Mouse (Mus musculus) gastrocnemius, adult 8-10 months (tissue): ENCODE data around the gene Plcl1. TPM values are rescaled to one million over a fixed set of nuclear protein-coding genes. Genes with fewer than 3 reads are reported as not detected.

Experiments used
- DNase-seq, 2 experiments: peaks; one replicate each; pipeline ENCODE4 v3.0.0; 2022; ENCODE audit warnings: low spot score in 2 of 2
- total RNA-seq, 4 experiments: library from RNA; stranded (reverse); gene quantifications; 2 replicates each; pipeline ENCODE4 v1.2.4; 2022

Plcl1 gene
- total RNA-seq, 4 experiments from 2014 or later, result 3.4 to 4.5 (median 4.3) TPM

DNA sequence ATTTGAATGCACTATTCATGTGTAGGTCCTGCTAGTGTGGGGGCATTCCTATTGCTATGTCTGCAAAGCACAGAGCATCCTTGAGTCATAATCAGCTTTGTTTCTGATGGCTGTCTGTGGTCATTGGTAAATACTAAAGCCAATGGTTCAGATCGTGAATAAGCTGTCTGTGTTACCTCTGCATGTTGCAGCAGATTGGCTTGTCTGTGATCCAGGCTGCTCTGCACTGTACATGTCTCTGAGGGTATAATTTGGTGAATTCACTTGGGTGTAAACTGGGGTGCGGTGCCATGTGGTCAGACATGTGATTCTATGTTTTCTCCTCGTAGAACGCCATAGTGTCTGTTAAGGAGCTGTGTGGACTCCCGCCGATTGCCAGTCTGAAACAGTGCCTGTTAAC, 295.9 kb downstream of the Plcl1 start:
- no peak for DNase-seq

DNA sequence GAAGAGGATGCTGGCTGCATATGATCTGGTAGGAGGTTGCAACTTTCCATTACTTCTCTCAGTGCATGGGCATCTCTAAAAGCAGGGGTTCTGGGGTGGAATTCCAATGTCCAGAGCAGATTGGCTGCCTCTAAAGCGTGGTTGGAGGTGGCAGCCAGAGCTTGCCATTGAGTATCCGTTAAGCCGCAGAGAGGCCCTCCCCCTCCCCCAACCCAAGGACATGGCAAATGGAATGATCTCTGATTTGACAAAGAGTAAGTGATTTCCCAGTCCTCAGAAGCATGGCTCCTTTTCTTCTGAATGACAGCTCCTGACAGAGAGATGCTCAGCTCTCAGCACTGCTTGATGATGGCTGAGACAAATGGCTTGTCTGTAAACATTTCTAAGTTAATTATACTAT, 296.4 kb downstream of the Plcl1 start:
- no peak for DNase-seq

DNA sequence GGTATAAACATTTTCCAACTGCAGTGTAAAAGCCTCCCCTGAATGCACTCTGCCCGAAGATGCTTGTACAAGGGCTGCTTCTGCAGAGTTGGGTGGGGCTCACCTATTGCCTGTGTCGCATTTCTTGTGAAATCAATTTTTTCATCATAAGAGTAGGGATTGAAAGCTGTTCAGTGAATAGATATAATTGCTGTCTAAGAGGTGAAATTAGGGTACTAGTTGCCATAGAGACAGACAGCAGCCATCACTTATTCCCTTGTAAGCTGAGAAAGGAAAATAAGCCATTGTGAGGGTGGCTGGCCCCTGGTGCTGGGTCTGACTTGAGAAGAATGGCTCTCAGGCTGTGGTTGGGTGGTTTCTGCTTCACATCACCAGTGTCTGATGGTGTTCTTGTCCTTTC, 299.0 kb downstream of the Plcl1 start:
- no peak for DNase-seq

DNA sequence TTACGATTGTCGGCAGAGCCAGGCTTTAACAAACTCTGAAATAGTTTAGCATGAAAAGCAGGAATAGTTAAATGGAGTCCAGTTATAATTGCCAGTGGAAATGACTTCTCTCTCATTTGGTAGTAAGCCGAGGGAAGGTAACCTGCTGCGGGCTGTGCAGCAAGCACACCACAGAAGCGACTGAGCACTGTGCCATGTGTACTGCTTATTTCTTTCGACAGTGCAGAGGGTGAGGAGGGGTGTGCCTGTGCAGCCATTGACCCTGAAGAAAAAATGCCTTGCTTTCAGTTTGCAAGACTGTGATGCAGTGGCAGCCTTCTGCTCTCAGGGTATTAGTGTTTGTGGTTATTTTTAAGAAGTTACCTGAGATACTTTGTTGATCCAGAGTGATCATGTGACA, 299.5 kb downstream of the Plcl1 start:
- no peak for DNase-seq

DNA sequence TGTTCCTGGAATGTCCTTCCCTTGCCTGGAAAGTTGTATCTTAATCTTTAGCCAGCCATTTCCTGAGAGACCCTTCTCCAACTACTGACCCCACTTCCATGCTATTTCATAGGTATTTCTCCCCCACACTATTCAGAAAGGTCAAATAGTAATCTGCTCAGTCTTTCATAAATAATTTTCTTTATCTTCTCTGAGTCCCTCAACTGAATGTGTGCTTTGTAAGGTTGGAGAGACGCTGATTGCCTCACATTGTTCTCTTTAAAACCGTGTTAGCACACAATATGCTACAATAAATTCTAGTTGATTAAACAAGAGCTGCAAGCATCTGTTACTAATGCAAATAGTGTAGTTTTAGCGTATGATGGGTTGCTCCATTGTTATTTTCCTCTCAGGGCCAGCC, 300.0 kb downstream of the Plcl1 start:
- no peak for DNase-seq

DNA sequence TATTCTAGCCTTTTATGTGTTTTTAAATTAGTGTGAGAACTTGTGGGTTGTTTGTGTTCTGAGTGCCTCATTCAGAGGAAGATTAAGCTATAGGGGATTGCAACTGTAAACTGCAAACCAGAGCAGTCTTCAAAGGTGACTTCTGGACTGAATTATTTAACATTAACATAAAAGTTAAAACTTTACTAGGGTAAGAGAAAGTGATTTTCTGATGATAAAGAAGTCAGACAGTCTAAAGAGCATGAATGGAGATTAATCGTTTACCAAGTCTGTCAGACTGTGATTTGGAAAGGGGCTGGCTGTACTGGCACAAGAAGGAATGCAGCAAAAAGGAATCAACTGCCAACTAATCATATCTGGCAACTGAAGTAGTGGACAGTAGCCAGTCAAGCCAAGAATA, 301.2 kb downstream of the Plcl1 start:
- DNase-seq, result no peak

DNA sequence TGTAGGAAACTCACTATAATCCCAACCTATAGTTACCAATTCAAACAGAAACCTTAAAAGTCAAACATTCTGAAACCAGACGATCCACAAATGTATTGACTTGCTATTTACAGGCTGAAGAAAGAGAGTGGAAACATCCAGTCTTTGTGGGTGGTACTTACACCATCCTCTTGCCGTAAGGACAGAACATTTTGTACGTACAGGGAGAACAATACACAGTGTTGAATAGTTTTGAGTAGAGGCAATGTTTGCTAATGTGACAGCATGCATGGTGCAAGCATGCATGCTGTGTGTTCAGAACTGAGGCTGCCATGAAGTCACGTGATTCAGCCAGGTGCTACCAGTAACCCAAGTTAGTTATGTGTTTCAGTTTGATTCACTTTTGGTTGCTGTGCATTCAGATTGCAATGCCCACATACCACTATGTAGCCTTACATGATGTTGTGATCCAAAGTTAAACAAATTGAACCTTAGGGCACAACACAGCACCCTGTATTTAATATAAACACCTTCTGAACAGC, 311.6 kb downstream of the Plcl1 start:
- no peak for DNase-seq

DNA sequence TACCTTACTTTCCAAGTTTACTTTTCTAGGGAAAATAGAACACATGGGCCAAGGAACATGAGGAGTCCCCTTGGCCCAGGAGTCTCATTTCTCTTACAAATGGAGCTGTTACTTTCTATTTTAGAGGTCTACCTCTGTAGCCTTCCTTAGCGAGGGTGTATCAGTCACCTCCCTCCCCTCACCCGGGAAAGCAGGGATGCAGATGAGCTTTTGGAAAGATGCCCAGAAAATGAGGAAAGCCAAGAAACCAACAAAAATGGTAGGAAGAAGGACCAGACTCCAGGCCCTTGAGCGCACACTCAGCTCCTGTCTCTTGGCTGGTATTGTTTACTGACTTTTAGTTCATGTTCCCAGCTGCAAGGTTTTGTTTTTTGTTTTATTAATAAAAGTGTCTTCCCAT, 319.7 kb downstream of the Plcl1 start:
- no peak for DNase-seq

DNA sequence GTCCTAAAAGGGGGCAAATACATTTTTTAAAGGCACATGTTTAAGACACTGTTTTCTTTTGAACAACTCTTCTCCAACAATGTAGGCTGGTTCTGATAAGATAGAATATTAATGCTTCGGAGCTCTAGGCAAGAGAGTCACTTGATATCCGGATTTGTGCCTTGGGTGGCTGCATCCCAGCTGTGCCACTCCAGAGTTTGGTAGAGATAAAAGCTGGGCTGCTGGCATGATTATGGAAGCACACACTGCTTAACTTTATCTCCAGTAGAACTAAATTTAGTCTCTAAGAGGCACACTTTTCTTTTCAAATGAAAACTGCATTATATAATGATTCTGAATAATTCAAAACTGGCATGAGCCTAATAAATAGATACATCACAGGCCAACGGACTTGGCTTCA, 323.6 kb downstream of the Plcl1 start:
- DNase-seq, result no peak

DNA sequence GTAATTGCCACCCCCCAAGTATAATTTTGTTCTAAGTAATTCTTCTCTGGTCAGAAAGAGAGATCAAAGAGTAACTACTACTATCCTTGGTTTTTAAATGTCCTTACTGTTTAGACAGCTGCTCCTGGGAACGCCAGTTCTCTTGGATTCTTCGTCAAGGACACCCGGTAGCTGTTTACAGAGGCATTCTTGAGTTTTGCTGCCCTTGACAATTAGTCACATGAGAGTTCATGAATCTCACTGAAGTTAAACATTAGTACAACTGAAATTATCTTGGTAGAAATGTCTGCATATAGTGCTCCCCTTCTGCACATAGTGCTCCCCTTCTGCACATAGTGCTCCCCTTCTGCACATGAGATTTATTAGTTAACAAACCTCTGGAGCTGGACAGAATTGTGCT, 327.2 kb downstream of the Plcl1 start:
- DNase-seq, result no peak

DNA sequence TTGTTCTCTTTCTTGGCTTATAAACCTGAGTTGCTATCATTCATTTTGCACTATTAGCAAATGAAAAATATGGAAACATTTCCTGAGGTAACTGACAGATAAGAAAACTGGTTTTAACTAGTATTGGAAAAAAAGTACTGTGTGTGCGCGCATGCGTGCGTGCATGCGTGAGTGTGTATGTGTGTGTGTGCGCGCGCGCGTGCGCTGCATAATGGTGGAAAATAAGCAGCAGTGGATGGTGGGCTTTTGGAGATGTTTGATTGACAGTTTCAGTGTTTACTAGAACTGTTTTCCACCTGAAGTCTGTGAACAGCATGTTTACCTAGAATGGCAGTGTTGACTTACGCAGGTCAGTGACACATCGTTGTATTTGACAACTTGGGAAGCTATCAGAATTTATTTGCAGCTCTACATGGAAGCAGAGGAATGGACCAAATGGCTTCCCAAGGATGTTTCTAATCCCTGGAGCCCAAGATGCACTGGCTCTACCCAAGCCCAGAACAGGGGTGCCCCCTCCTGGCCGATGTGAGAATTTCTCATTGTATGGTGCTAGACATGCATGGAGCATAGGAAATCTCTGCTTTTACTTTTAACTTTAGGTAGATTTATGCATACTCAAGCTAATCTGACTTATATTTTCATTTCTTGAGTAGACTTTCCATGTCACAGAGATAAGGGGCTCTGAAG, 330.5 kb downstream of the Plcl1 start:
- DNase-seq, result peak; percentile 63 to 67

DNA sequence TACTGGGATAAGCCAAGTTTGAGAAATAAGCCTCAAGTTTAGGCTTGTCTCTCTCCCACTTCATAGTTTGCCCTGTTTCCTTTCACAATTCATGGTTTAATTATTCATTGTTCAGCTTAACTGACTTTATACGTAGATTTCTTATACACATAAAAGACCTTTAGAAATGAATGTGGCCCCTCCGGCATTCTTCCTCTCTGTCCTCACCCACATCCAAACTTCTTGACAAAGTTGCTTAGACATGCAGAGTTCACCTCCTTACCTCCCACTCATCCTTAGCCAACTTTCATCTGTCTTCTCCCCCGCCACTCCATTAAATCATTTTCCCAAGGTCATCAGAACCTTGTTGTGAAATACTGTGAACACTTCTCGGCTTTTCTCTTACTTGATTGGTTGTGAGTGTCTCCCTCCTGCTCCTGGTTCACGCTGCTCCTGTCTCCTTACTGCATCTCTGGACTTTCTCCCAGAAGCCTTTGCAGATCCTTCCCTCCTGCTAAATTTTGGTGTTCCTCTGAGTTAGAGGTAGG, 331.1 kb downstream of the Plcl1 start:
- no peak for DNase-seq

DNA sequence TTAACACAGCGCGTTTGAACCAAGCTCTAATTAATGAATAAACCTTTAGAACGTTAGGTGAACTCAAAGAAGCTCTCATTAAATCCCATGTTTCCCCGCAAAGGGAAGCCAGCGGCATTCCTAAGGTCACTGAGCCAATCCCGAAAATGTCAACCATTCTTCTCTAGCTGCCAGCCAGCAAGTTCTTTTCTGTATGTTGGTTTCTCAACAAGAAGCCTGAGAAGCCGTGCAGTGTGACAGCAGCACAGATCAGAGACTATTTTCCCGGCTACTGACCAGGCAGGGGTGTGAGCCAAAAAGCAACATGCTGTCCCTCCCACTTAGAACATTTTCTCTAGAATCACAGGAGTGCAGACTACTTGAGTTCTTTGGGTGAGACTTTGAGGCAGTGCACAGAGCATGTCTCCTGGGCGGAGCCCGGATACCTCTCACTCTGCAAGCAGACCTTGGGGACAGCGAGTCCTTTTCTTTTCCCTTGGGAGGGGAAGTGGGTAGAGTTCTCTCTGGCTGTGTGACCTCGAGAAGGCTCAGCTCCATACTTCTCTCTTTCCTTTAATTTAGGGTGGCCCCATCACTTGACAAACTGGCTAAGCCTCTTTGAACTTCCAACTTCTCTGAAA, 333.1 kb downstream of the Plcl1 start:
- DNase-seq, result no peak

DNA sequence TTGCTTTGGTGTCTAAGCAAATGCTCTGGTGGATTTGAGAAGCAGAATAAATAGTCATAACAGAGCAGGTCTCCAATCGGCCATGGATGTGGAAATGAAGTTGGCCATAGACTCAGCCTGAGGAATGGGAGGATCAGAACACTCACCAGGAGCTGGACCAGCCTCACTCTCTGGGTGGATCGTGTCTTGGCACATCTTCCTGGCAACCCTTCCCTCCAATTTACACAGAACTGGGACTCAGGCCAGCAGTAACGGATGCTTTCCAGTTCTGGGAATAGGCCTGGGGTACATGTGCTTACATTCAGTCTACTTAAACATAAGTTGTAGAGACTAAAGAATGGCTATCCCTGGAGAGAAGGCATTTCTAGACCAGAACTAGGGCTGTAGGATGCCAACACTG, 336.2 kb downstream of the Plcl1 start:
- DNase-seq, result peak in 1 of 2 experiments; percentile 47

DNA sequence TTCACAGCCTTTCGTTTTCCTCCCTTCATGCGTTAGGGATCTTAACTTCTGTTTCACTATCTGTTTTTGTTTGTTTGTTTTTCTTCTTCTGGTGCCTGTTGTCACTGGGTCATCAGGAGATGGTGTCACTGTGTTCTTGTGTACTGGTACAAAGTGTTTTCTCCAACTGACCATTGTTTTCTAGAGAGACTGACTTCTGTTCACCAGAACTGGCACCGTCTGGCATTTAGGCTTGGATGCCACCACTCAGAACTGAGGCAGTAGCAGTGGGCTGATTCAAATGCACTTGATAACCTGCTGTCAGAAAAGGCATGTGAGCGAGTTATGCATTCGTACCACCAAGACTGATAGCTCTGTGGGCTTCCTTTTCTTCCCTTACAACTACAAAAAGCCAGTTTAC, 342.8 kb downstream of the Plcl1 start:
- DNase-seq, result no peak

DNA sequence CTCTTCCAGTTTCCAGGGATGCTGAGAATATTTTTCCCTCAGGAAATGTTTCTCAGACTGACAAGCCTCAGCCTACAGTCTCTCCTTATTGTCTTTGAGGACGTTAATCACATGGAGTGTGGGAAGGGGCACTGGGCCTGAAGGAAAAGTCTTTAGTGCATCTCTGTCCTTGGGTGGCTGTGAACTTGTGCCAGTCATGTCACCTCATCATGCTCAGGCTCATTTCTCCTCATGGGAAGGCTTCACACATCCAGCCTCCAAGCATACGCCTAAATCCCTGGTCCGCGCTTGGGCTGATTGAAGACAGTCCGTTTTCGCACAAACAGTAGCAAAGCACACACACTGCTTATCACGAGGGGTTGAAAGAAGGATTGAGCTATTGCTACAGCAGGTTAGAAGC, 344.0 kb downstream of the Plcl1 start:
- DNase-seq, result no peak

DNA sequence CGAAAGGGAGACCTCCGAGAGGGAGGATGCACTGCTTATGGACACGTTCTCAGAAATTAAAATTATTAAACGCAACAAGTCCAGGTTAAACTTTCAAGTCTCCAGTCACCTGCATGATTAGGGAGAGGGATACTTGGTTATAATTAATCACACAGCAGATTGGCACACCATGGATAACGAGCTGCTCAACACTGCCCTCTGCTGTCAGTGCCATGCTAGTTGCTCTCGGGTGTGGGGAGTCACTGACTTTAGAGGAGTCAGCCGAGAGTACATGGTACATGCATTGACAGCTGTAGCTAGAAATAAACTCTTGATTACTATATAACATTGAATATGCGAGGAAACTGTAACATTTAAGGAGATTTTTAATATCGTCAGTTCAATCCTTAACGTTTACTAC, 350.0 kb downstream of the Plcl1 start:
- DNase-seq, result no peak

DNA sequence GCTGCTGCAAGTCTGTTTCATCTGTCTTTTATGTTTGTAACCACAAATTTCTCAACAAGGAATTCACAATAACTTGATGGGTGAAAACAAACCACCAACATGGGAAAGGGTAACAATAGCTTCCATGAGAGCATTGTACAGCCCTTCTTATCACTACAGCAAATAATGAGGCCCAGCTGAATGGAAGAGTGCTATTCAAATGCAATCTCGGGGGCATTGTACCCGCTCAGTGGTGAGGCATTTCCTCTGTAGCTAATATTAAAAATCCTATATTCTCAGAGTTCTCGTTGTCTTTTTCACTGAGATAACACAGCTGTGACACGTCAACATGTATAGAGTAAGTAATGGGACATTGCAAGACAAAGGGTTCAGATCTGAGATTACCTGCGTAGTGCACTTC, 356.6 kb downstream of the Plcl1 start:
- DNase-seq, result no peak

DNA sequence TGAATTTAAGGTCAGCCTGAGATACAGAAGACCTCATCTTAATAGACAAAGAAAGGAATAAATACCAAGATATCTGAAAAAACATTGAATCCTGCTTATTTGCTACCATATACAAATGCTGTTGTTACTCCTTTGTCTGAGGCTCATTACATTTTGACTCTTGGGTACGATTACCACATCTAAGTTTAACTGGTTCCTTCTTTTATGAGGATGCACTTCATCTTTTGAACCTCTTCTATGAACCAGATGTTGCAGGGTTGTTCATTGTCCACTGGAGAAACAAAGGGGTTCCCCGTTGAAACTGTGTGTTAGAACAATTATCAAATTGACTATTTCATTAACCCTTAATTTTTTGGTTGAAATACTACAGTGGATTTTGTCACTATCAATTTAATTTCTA, 357.4 kb downstream of the Plcl1 start:
- DNase-seq, result no peak

DNA sequence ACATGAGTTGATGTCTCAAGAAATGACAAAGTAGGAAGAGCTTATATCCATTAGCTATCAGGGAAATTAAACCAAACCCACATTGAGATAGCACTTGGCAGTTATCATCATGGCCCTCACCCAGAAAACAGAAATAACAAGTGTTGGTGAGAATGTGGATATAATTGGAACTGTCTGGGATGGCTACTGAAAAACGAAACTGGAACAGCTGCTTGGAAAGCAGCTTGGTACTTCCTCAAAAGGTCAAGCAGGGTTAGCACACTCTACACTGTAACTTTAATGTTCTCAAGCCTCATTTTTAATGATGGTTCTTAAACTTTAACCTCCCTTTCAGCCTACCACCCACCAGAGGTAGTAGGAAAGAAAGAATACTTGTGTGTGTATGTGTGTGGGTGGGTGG, 361.0 kb downstream of the Plcl1 start:
- no peak for DNase-seq

DNA sequence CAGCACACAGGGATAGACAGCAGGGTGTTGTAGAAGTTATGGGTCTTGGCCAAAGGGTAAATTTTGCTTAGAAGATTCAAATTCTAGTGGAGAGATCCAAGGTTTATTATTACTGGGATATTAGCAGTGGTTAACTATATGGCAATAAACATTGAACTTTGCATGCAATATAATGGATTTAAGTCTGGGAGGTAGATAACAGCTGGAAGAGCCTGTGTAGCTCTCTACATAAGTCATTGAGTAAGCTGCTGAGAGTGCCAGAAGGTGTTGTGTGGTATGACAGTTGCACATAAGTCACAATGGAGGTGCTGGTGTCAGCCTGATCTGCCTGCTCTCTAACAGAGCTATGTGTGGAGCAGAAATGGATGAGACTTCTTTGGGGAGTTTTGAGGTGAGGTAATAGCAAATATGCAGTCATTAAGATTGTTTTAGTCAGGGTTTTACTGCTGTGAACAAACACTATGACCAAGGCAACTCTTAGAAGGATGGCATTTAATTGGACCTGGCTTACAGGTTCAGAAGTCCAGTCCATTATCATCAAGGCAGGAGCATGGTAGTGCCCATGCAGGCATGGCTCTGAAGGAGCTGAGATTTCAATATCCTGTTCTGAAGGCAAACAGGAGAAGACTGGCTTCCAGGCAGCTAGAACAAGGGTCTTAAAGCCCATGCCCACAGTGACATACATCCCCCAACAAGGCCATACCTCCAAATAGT, 364.5 kb downstream of the Plcl1 start:
- DNase-seq, result no peak

DNA sequence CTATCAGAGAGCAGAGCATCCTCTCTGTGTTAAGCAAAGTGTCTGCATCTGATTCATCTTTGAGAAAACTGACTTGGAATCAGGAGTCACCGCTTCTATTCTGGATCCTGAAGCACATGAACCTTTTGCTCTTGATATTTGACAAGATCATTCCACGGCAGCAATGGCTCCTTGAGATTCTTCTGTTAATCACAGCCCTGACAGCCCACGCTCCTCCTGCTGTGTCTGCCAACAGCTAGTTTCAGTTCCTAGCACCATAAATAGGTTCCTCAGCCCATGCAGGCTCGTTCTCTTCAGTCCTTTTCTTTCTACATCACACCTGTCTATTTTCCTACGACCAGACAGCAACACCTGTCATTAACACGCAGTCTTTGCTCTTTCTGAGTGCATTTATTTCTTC, 387.1 kb downstream of the Plcl1 start:
- DNase-seq, result no peak
